Mouse (Mus musculus): ENCODE data around the gene Aox1. TPM values are rescaled to one million over a fixed set of nuclear protein-coding genes. Genes with fewer than 3 reads are reported as not detected.

Gene Aox1
- polyA plus RNA-seq, 1 experiment from 2014 or later: 0.47 TPM

GRCm38 (mm10) chr1:58065151-58065550 is 35.4 kb downstream of the Aox1 start:
- no peaks in the 10 kb centered on the region for H3K27me3 ChIP-seq
- H3K9ac ChIP-seq: no peak overlapping the region
- H3K4me1 ChIP-seq: no peaks in the 10 kb centered on the region
- no peaks in the 10 kb centered on the region for H3K9me3 ChIP-seq (replicated peaks)
- H3K4me2 ChIP-seq (replicated peaks): no peak overlapping the region
- no peaks in the 10 kb centered on the region for H3K36me3 ChIP-seq
- H3K4me3 ChIP-seq (replicated peaks): no peak overlapping the region
- H3K27ac ChIP-seq (replicated peaks): no peak overlapping the region
- ATAC-seq (ENCODE audit: insufficient number of reproducible peaks, low FRiP score, low TSS enrichment, low read depth): no peak
- WGBS: 81% methylated on average over 5 of the region's 5 CpGs

DNA sequence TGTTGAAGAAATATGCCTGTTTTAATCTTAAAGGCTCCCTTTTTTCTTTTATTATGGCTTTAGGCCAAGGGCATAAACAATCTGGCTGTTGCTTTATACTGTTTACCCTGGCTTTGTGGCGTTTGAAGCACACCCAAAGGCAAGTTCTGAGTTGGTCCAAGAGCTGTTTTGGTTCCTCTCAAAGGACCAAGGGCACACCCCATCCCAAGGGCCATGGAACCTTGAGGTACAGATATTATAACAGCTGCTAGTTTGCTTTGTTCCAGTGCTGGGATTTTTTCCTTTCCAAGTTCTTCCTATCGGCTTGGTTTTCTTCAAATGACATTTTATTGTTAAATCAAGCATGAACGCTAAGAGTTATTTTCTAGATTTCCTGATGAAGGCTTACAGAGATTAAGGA is 35.9 kb downstream of the Aox1 start:
- Histone ChIP-seq H3K27me3 (no peaks in the 10 kb centered on the region), H3K9me3 (replicated peaks) (no peaks in the 10 kb centered on the region), H3K4me3 (replicated peaks) (no peak overlapping the region), H3K4me1 (no peaks in the 10 kb centered on the region), H3K9ac (no peak overlapping the region), H3K4me2 (replicated peaks) (no peak overlapping the region), H3K27ac (replicated peaks) (no peak overlapping the region), H3K36me3 (no peaks in the 10 kb centered on the region)
- no peak for ATAC-seq (ENCODE audit: insufficient number of reproducible peaks, low FRiP score, low TSS enrichment, low read depth)
- WGBS: 51% methylated on average over 3 of the region's 3 CpGs

- H3K36me3 ChIP-seq: no peaks in the 10 kb centered on the region
- WGBS: 68% methylated on average over 6 of the region's 6 CpGs
- no peak for ATAC-seq (ENCODE audit: insufficient number of reproducible peaks, low FRiP score, low TSS enrichment, low read depth)
Observed at GRCm38 (mm10) chr1:58069181-58069580, 39.5 kb downstream of the Aox1 start.

DNA sequence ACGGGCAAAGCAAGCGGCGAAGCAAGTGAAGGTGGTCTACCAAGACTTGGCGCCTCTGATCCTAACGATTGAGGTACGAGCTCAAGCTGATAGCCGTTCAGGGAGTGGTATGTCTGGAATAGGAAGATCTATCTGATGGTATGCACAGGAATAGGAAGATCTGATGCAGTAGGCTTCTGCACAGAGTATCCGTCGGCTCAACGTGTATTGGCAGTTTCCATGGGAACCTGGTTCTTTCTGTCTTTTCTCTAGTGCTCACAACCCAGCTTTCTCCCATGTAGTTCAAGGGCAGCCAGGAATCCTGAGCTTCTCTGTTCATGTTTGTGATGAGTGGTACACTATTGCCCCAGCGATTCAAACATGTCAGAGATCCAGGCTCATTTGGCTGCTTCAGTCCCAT is 40.4 kb downstream of the Aox1 start:
- Histone ChIP-seq H3K9me3 (replicated peaks) (no peaks in the 10 kb centered on the region), H3K27ac (replicated peaks) (no peak overlapping the region), H3K4me3 (replicated peaks) (no peak overlapping the region), H3K27me3 (no peaks in the 10 kb centered on the region), H3K4me1 (no peaks in the 10 kb centered on the region), H3K4me2 (replicated peaks) (no peak overlapping the region), H3K9ac (no peak overlapping the region), H3K36me3 (no peaks in the 10 kb centered on the region)
- no peak for ATAC-seq (ENCODE audit: insufficient number of reproducible peaks, low FRiP score, low TSS enrichment, low read depth)
- WGBS: 93% methylated on average over 11 of the region's 11 CpGs

More at GRCm38 (mm10) chr1:58069181-58069580, 39.5 kb downstream of the Aox1 start:
- no peak overlapping the region for H3K4me2 ChIP-seq (replicated peaks)
- no peak overlapping the region for H3K27ac ChIP-seq (replicated peaks)
- H3K27me3 ChIP-seq: no peaks in the 10 kb centered on the region
- H3K9ac ChIP-seq: no peak overlapping the region
- H3K9me3 ChIP-seq (replicated peaks): no peaks in the 10 kb centered on the region
- no peak overlapping the region for H3K4me3 ChIP-seq (replicated peaks)
- no peaks in the 10 kb centered on the region for H3K4me1 ChIP-seq

DNA sequence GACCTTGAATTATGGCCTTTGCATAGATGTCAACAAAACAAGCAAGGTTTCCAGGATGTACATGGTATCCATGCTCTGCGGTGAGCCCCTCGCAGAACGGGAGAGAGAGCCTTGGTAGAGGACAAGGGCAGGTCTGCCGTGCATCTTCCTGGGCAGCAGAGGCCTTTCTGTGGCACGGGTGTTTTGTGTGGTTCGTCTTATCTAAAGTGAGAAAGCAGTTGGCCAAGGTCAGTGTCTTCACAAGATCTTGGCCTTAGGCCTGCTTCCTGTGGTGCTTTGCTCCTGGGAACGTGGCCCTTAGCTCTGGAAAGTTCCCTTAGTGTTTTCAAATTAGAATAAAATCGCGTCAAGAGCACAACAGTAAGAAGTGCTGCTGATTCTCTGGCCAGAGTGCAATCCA is 41.3 kb downstream of the Aox1 start:
- Histone ChIP-seq H3K36me3 (no peaks in the 10 kb centered on the region), H3K4me3 (replicated peaks) (no peak overlapping the region), H3K9me3 (replicated peaks) (no peaks in the 10 kb centered on the region), H3K4me2 (replicated peaks) (no peak overlapping the region), H3K9ac (no peak overlapping the region), H3K4me1 (no peaks in the 10 kb centered on the region), H3K27me3 (no peaks in the 10 kb centered on the region), H3K27ac (replicated peaks) (no peak overlapping the region)
- no peak for ATAC-seq (ENCODE audit: insufficient number of reproducible peaks, low FRiP score, low TSS enrichment, low read depth)
- WGBS: 85% methylated on average over 9 of the region's 9 CpGs

DNA sequence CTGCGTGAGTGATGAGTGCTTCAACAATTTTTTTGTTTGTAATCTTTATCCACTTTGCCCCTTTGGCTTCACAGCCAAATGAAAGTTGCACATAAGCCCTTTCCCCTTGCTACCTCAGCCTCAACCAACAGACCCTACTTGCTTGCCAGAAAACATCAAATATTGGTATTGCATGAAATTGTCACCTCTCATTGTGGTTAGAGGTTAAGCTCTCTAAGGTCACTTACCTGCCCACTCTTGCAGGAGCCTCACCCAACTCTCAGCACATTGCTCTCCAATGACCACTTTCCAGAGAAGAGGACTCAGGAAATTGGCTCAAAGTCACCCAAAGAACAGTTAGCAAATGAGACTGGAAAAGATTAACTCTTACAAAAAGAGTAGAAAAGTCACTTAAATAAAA is 41.8 kb downstream of the Aox1 start:
- H3K4me3 ChIP-seq (replicated peaks): no peak overlapping the region
- H3K9ac ChIP-seq: no peak overlapping the region
- no peaks in the 10 kb centered on the region for H3K9me3 ChIP-seq (replicated peaks)
- no peaks in the 10 kb centered on the region for H3K36me3 ChIP-seq
- 83% methylated on average over 1 of the region's 1 CpGs for WGBS
- no peak overlapping the region for H3K4me2 ChIP-seq (replicated peaks)
- no peaks in the 10 kb centered on the region for H3K27me3 ChIP-seq
- ATAC-seq (ENCODE audit: insufficient number of reproducible peaks, low FRiP score, low TSS enrichment, low read depth): no peak
- no peak overlapping the region for H3K27ac ChIP-seq (replicated peaks)
- H3K4me1 ChIP-seq: no peaks in the 10 kb centered on the region

DNA sequence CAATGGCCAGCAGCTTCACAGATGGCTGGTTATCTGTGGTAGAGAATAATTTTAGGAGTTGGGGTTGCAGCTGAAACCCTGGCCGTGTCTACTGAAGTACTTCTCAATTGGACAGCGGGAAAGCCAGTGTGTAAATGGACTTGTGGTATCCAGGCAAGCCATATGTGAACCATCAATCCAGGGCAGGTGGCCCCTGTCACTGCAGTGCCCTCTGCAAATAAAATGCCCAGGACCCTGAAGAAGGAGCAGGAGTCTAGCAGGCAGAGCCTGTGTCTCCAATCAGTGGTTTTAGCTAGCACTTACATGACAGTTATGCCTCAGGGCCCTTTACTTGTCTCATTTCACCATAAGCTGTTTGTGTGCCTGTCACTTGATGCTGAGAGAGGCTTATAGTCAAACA is 42.7 kb downstream of the Aox1 start:
- no peak overlapping the region for H3K9ac ChIP-seq
- H3K9me3 ChIP-seq (replicated peaks): no peaks in the 10 kb centered on the region
- H3K4me1 ChIP-seq: no peaks in the 10 kb centered on the region
- no peak for ATAC-seq (ENCODE audit: insufficient number of reproducible peaks, low FRiP score, low TSS enrichment, low read depth)
- H3K4me2 ChIP-seq (replicated peaks): no peak overlapping the region
- WGBS: 68% methylated on average over 2 of the region's 2 CpGs
- H3K4me3 ChIP-seq (replicated peaks): no peak overlapping the region
- no peaks in the 10 kb centered on the region for H3K27me3 ChIP-seq
- no peaks in the 10 kb centered on the region for H3K36me3 ChIP-seq
- no peak overlapping the region for H3K27ac ChIP-seq (replicated peaks)

GRCm38 (mm10) chr1:58072991-58073730 is 43.4 kb downstream of the Aox1 start:
- no peaks in the 10 kb centered on the region for H3K27me3 ChIP-seq
- H3K9me3 ChIP-seq (replicated peaks): no peaks in the 10 kb centered on the region
- no peak overlapping the region for H3K4me2 ChIP-seq (replicated peaks)
- no peak overlapping the region for H3K9ac ChIP-seq
- H3K4me3 ChIP-seq (replicated peaks): no peak overlapping the region
- no peaks in the 10 kb centered on the region for H3K4me1 ChIP-seq
- no peaks in the 10 kb centered on the region for H3K36me3 ChIP-seq
- 64% methylated on average over 12 of the region's 12 CpGs for WGBS
- no peak overlapping the region for H3K27ac ChIP-seq (replicated peaks)
- ATAC-seq (ENCODE audit: insufficient number of reproducible peaks, low FRiP score, low TSS enrichment, low read depth): no peak

GRCm38 (mm10) chr1:58074266-58074665 is 44.5 kb downstream of the Aox1 start:
- no peak overlapping the region for H3K27ac ChIP-seq (replicated peaks)
- no peaks in the 10 kb centered on the region for H3K9me3 ChIP-seq (replicated peaks)
- 88% methylated on average over 2 of the region's 2 CpGs for WGBS
- no peak overlapping the region for H3K4me3 ChIP-seq (replicated peaks)
- no peak overlapping the region for H3K9ac ChIP-seq
- no peaks in the 10 kb centered on the region for H3K4me1 ChIP-seq
- no peak for ATAC-seq (ENCODE audit: insufficient number of reproducible peaks, low FRiP score, low TSS enrichment, low read depth)
- H3K27me3 ChIP-seq: no peaks in the 10 kb centered on the region
- no peaks in the 10 kb centered on the region for H3K36me3 ChIP-seq
- no peak overlapping the region for H3K4me2 ChIP-seq (replicated peaks)

GRCm38 (mm10) chr1:58077882-58078281 is 48.2 kb downstream of the Aox1 start:
- Histone ChIP-seq H3K9me3 (replicated peaks) (no peaks in the 10 kb centered on the region), H3K27me3 (no peaks in the 10 kb centered on the region), H3K4me1 (no peaks in the 10 kb centered on the region), H3K9ac (no peak overlapping the region), H3K36me3 (no peaks in the 10 kb centered on the region), H3K27ac (replicated peaks) (no peak overlapping the region), H3K4me3 (replicated peaks) (no peak overlapping the region), H3K4me2 (replicated peaks) (no peak overlapping the region)
- no peak for ATAC-seq (ENCODE audit: insufficient number of reproducible peaks, low FRiP score, low TSS enrichment, low read depth)

DNA sequence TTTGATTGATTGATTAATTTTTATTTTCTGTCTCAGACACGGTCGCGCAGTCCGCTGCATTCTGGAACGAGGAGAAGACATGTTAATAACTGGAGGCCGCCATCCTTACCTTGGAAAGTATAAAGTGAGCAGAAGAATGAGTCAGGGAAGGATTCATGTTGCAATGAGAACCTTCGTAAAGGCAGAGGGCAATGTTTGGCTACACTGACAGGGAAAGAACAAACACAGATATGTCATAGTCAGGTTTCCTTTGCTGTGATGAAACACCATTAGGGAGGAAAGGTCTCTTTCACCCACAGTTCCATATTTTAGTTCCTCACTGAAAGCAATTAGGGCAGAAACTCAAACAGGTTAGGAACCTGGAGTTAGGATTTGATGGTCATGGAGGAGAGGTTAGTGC is 48.7 kb downstream of the Aox1 start:
- H3K4me1 ChIP-seq: no peaks in the 10 kb centered on the region
- no peak overlapping the region for H3K4me3 ChIP-seq (replicated peaks)
- no peak overlapping the region for H3K4me2 ChIP-seq (replicated peaks)
- no peak overlapping the region for H3K27ac ChIP-seq (replicated peaks)
- no peak for ATAC-seq (ENCODE audit: insufficient number of reproducible peaks, low FRiP score, low TSS enrichment, low read depth)
- H3K36me3 ChIP-seq: no peaks in the 10 kb centered on the region
- no peaks in the 10 kb centered on the region for H3K27me3 ChIP-seq
- no peak overlapping the region for H3K9ac ChIP-seq
- 88% methylated on average over 7 of the region's 7 CpGs for WGBS
- no peaks in the 10 kb centered on the region for H3K9me3 ChIP-seq (replicated peaks)

- H3K9me3 ChIP-seq (replicated peaks): no peaks in the 10 kb centered on the region
- ATAC-seq (ENCODE audit: insufficient number of reproducible peaks, low FRiP score, low TSS enrichment, low read depth): no peak
- no peak overlapping the region for H3K4me3 ChIP-seq (replicated peaks)
- WGBS: 87% methylated on average over 5 of the region's 5 CpGs
- no peak overlapping the region for H3K4me2 ChIP-seq (replicated peaks)
- H3K4me1 ChIP-seq: no peaks in the 10 kb centered on the region
- no peak overlapping the region for H3K27ac ChIP-seq (replicated peaks)
- no peaks in the 10 kb centered on the region for H3K27me3 ChIP-seq
- no peaks in the 10 kb centered on the region for H3K36me3 ChIP-seq
- no peak overlapping the region for H3K9ac ChIP-seq
Observed at GRCm38 (mm10) chr1:58079689-58080088, 50.0 kb downstream of the Aox1 start.
